Mouse (Mus musculus): Measurements from ENCODE around the gene Btk.
"Not testable (repeated sequence)": the region's sequence is repeated elsewhere in the genome, so short reads cannot be mapped to it uniquely, and the experiment has no call there.

Gene Btk

DNA sequence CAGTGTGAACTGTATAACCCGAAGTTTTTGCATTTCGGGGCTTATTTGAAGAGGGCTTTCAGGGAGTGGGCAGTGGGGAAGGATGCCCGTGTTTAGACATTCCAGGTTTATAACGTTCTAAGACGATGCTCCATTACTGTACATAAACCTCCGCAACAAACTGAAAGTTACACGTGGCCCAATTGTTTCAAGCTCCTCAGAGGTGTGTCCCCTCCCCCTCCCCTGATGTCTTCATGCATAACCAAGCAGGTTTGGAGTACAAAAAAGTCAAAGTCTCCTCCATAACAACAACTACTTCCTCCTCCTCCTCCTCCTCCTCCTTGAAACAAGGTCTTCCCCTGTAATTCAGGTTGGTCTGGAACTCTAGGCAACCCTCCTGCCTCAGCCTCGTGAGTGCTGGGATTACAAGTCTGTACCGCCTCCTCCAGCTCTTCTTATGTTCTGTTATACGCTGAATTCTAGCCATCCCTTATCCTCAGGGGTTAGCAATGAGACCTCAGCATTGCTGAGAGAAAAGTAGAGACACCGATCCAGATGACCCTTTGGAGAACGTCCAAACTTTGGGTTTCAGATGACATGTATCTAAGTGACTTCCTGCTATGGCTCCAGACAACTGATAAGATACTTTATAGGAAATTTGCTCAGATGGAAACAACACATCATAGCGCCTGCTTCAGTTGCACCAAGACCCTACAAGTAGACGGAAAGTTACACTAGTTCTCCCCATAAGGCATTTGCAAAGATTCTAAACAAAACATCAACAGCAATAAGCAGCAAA, 2.7 kb downstream of the Btk start:
- no peak for DNase-seq (ENCODE audit: low read depth, low spot score)

DNA sequence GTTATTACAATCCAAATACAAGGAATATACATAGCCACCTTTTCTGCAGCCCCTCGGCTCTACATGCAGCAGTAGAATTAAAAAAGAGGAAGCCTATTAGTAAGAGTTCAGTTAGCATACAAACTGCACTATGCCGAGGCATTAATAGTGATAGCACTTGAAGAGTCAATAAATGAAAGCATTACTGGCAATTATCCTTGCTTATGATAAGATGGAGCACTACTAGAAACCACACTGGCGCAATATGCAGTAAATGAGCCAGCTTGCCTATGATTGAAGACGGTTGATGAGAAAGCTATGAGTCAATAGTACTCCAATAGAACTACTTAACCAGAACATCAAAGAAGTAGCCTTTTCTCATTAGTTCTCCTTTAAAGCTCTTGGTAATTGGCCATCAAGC, 5.5 kb downstream of the Btk start:
- no peak for DNase-seq (ENCODE audit: low read depth, low spot score)

- DNase-seq (ENCODE audit: low read depth, low spot score): no peak
Measured at GRCm38 (mm10) chrX:134566536-134567222, 16.7 kb downstream of the Btk start.

DNA sequence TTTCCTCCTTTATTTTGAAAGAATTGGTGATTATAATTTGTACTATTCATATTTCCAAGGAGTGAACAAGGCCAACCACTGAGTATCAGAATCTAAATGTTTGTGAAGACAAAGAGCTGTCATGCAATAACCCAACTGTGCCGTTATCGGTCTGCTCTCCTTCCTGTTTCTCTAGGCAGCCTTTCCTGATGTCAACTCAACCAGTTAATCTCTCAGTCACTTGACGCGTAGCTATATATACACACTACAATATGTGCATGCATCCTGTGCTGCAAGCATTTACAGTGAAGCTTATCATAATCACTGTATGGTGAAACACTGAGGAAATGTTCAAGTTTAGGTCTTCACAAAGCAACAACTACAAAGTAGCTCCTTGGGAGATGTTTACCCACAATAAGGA, 19.0 kb downstream of the Btk start:
- no peak for DNase-seq (ENCODE audit: low read depth, low spot score)

GRCm38 (mm10) chrX:134554425-134554824, 28.9 kb downstream of the Btk start:
- no peak for DNase-seq (ENCODE audit: low read depth, low spot score)

GRCm38 (mm10) chrX:134553326-134553725, 30.0 kb downstream of the Btk start:
- DNase-seq (ENCODE audit: low read depth, low spot score): no peak

DNA sequence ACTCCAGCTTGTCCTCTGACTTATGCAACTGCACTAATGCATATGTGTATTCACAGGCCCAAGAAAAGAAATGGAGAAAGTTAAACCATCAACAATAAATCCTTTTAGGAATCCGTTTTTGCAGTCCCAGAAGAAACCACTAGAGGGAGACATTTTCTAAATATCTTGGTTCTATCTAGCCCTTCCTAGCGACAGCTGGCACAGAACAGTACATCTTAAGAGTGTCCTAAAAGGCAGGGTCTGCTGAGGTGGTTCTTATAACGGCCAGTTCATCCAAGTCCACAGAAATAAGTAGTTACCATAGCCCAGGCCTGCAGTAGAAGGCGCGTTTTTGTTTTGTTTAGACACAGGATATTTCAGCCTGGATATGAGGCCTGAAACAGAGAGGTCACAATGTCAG, 32.5 kb downstream of the Btk start:
- no peak for DNase-seq (ENCODE audit: low read depth, low spot score)

DNA sequence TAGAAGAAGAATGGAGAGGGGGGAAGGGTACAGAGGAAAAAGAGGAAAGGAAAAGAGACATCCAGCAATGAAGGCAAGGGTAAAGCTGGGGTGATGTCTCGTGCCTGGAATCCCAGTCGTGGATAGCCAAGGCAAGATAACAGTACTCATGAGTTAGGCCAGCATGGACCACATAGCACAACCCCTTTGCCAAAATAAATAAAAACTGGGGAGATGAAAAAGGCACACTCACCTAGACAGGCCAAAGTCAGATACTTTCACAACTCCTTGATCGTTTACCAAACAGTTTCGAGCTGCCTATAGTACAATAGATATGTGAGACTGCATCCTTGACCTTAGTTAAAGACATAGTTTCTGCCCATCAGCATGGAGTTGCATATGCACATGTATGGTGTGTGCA, 36.0 kb downstream of the Btk start:
- no peak for DNase-seq (ENCODE audit: low read depth, low spot score)

GRCm38 (mm10) chrX:134541955-134542308, 41.4 kb downstream of the Btk start:
- no peak for DNase-seq (ENCODE audit: low read depth, low spot score)

- no peak for DNase-seq (ENCODE audit: low read depth, low spot score)
Measured at GRCm38 (mm10) chrX:134541145-134541954, 42.0 kb downstream of the Btk start, which contains the start of gene Timm8a1. Timm8a1 (minus strand) TSS chrX:134541865.

DNA sequence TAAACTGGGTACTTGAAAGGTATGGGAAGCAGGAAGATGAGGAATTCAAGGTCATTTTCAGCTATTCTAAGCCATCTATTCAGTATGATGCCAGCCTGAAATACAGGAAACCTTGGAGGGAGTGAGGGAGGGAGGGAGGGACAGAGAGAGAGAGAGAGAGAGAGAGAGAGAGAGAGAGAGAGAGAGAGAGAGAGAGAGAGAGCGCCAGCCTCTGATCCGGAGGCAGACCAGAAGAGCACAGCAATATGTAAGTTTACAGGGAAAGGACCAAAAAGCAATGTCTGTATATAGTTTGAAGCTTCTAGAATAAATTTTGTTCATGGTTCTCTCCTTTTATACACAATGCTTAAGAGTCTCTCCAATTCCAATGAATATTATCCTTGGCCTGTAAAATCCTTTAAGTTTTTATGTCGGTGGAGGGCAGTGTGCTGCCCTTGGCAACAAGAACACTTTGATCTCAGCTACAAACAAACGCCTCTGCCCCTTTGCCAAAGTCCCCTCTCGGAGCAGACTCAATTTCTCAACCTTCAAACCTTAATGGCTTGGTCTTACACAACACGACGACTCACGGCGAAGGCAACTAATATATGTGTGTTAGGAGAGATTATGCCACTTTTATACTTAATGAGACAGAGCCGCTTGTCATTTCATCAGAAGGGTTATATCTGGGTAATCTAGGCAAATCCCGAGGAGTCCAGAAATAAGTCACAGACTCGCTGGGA, 42.8 kb downstream of the Btk start:
- DNase-seq (ENCODE audit: low read depth, low spot score): no peak

GRCm38 (mm10) chrX:134539795-134540194, 43.6 kb downstream of the Btk start:
- not testable (repeated sequence) for DNase-seq (ENCODE audit: low read depth, low spot score)

GRCm38 (mm10) chrX:134533346-134533745, 50.0 kb downstream of the Btk start:
- no peak for DNase-seq (ENCODE audit: low read depth, low spot score)

- DNase-seq (ENCODE audit: low read depth, low spot score): no peak
Measured at GRCm38 (mm10) chrX:134525260-134525659, 58.1 kb downstream of the Btk start.

DNA sequence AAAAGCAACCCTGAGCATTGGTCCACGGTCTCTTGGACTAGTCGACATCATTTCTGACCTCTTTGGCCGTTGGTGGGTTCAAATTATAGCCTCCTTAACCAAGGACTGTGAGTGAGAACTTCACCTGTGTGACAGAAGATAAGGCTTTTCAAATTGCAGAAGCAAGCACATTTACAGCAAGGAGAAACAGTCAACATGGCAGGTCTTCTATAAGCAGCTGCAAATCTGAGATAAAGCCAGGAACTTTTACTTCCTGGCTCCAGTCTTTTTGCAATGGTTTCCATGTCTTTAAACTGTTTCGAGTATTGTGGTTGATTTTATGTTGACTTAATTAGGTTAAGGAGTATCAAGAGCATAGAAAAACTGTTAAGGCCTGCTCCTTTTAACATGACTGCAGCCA, 59.6 kb downstream of the Btk start:
- no peak for DNase-seq (ENCODE audit: low read depth, low spot score)

DNA sequence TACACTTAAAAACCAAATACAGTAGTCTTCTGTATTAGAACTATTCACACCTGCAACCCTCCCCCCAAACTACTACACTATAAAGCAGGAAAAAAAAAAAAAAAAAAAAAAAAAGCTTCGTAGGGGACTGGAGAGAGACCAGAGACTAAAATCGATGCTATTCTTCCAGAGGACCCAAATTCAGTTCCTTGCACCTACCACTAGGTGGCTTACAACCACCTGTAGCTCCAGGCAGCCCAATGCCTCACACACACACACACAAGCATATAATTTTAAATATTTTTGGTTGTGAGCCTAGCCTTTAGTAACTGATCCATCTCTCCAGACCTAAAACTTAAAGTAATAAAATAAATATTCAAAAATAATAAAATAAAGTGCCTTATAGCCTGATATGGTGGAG, 73.9 kb downstream of the Btk start:
- DNase-seq (ENCODE audit: low read depth, low spot score): no peak

DNA sequence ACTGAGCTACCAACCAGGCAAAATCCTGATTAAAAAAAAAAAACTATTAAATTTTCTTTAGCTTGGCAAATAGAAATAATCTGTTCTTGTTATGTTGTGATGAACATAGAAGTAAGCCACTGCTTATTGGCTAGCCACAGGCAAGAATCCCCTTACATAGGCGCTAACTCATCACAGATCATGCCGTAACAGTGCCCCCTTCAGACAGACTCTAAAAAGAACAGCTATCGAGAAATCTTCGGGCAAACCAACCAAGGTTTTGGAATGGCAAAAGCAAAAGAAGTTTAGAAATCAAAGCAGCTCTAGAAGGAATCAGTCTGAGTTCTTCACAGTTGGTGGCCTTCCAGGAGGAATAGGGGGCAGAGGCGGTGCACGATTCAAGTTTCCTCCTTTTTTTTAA, 75.4 kb downstream of the Btk start:
- no peak for DNase-seq (ENCODE audit: low read depth, low spot score)

GRCm38 (mm10) chrX:134500651-134501050, 82.7 kb downstream of the Btk start:
- DNase-seq (ENCODE audit: low read depth, low spot score): no peak
